Mouse (Mus musculus) intestine, embryonic 14.5 days (tissue): Measurements from ENCODE around the gene Lrfn2. TPM values are rescaled to one million over a fixed set of nuclear protein-coding genes. Genes with fewer than 3 reads are reported as not detected.

ENCODE experiments used
- ATAC-seq: fragments of 200-750 bp; cut with Nextera tagmentation; replicated peaks from 2 replicates; pipeline ENCODE4 v1.8.0; 2017; ENCODE audit warnings: low read depth, moderate number of reproducible peaks, moderate TSS enrichment, moderate library complexity; ENCODE audit not compliant: low FRiP score, low TSS enrichment
- DNase-seq: peaks from one replicate; pipeline ENCODE4 v3.0.0-alpha.2; 2018; ENCODE audit warnings: low spot score
- H3K27ac ChIP-seq: fragments of 300-500 bp; sonication (generic); 2 replicates; pipeline ENCODE4 v1.5.1; 2014; ENCODE audit warnings: low read depth, mild to moderate bottlenecking, control low read depth
- H3K27me3 ChIP-seq: fragments of 300-500 bp; sonication (generic); replicated peaks from 2 replicates; pipeline ENCODE4 v1.6.1; 2014; ENCODE audit warnings: low read length, control low read depth; ENCODE audit not compliant: control insufficient read depth, insufficient read depth
- H3K36me3 ChIP-seq: fragments of 300-500 bp; sonication (generic); 2 replicates; pipeline ENCODE4 v1.6.1; 2014; ENCODE audit warnings: low read length, control low read depth; ENCODE audit not compliant: control insufficient read depth, insufficient read depth
- H3K4me1 ChIP-seq: fragments of 300-500 bp; sonication (generic); replicated peaks from 2 replicates; pipeline ENCODE4 v1.6.1; 2014; ENCODE audit warnings: low read length, control low read depth, mixed read lengths; ENCODE audit not compliant: control insufficient read depth, insufficient read depth
- H3K4me2 ChIP-seq: fragments of 300-500 bp; sonication (generic); 2 replicates; pipeline ENCODE4 v1.6.1; 2014; ENCODE audit warnings: low read length
- H3K4me3 ChIP-seq: fragments of 300-500 bp; sonication (generic); 2 replicates; pipeline ENCODE4 v1.5.1; 2014; ENCODE audit warnings: low read depth, low read length, control low read depth, mixed read lengths
- H3K9ac ChIP-seq: fragments of 300-500 bp; sonication (generic); 2 replicates; pipeline ENCODE4 v1.6.1; 2014; ENCODE audit warnings: mild to moderate bottlenecking, low read length
- H3K9me3 ChIP-seq: fragments of 300-500 bp; sonication (generic); 2 replicates; pipeline ENCODE4 v1.6.1; 2016; ENCODE audit warnings: low read length, control low read depth; ENCODE audit not compliant: control insufficient read depth
- WGBS: fragments of 180-500 bp; shearing (Covaris S2); extraction: QIAGEN DNeasy Blood & Tissue Kit; methylation state at CpG from one replicate; pipeline ENCODE4 v1.1.7; 2014; 5-methylcytosine and 5-hydroxymethylcytosine counted together
- polyA plus RNA-seq: library from polyadenylated mRNA; unstranded; fragments of >200 nt; fragmentation: Nextera tagmentation; extraction: Ambion mirVana; gene quantifications from 2 replicates; pipeline ENCODE4 v1.2.1, GENCODE M21; 2014

Gene Lrfn2
- polyA plus RNA-seq, 1 experiment from 2014 or later = 0.61 TPM

- H3K27ac ChIP-seq = peak overlapping the region; percentile 59; the same call in 1 of the 2 replicates
- no peak overlapping the region for H3K9ac ChIP-seq
- peak; percentile 55 for DNase-seq
- no peak for ATAC-seq
- WGBS = 35% methylated on average over 4 of the region's 4 CpGs
- H3K4me3 ChIP-seq = no peak overlapping the region
- no peaks in the 10 kb centered on the region for H3K27me3 ChIP-seq
- H3K4me2 ChIP-seq = no peak overlapping the region
- no peaks in the 10 kb centered on the region for H3K36me3 ChIP-seq
- H3K9me3 ChIP-seq = no peaks in the 10 kb centered on the region
- H3K4me1 ChIP-seq = peaks cover 15% of the 10 kb centered on the region
Observed at GRCm38 (mm10) chr17:48975055-48975454, 42.9 kb downstream of the Lrfn2 start.

DNA sequence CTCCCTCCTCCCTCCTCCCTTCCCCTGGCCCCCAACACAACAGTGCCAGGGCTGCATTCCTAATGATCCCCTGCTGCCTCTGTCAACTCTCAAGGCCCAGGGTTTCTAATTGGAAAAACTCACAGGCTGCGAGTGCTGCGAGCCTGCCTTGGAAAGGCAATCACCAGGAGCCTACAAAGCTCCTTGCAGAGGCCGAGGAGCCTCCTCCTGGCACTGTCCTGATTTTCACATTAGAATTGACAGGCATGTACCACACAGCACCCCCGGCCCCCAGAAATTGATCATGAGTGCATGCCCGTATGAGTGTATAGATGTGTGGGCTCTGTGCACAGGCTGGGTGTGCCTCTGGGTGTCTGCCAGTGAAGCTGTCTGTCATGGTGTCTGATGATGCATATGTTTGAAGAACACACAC lies 44.4 kb downstream of the Lrfn2 start:
- no peak for DNase-seq

DNA sequence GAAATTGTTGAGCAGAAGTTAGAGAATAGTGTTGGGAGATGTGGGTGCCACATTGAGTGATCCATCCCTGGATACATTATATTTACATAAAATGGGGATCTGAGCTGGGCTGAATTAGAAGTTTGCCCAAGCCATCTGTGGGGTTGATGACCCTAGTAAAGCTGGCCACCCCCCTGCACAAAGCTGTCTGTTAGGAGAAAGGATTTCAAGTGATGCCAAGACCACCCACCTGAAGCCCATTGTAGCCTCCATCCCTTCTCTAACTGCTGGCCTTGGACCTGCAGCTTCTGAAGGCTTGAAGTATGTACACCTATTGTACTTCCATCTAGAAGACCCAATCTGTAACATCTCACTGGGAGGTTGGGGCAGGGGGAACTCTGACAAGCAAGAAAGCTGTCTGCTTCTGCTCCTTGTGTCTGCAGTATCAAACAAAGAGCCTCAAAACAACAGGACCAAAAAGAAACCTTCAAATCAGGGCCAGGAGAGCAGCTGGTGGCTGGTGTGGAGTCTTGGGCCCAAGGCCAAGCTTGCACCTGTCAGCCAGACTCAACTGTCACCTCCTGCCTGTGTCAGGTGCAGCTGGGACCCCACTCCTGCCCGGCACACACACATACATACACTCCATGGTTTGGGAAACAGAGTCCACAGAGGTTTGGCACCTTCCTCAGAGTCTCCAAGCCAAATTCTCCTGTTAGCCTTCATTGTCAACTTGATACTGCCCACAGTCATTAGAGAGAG lies 63.2 kb downstream of the Lrfn2 start:
- no peak overlapping the region for H3K4me3 ChIP-seq
- ATAC-seq = no peak
- H3K27ac ChIP-seq = no peak overlapping the region
- no peaks in the 10 kb centered on the region for H3K36me3 ChIP-seq
- H3K9ac ChIP-seq = no peak overlapping the region
- 67% methylated on average over 1 of the region's 1 CpGs for WGBS
- H3K4me2 ChIP-seq = no peak overlapping the region
- H3K9me3 ChIP-seq = no peaks in the 10 kb centered on the region
- H3K27me3 ChIP-seq = no peaks in the 10 kb centered on the region
- peaks cover 10% of the 10 kb centered on the region; the same call in 1 of the 2 replicates for H3K4me1 ChIP-seq
- no peak for DNase-seq

More for the DNA sequence above, 44.4 kb downstream of the Lrfn2 start:
- Histone ChIP-seq H3K27me3 (no peaks in the 10 kb centered on the region), H3K9ac (no peak overlapping the region), H3K9me3 (no peaks in the 10 kb centered on the region), H3K4me2 (no peak overlapping the region), H3K4me3 (no peak overlapping the region), H3K27ac (no peak overlapping the region), H3K36me3 (no peaks in the 10 kb centered on the region), H3K4me1 (peaks cover 10% of the 10 kb centered on the region; the same call in 1 of the 2 replicates)
- ATAC-seq = no peak
- 61% methylated on average over 5 of the region's 5 CpGs for WGBS

DNA sequence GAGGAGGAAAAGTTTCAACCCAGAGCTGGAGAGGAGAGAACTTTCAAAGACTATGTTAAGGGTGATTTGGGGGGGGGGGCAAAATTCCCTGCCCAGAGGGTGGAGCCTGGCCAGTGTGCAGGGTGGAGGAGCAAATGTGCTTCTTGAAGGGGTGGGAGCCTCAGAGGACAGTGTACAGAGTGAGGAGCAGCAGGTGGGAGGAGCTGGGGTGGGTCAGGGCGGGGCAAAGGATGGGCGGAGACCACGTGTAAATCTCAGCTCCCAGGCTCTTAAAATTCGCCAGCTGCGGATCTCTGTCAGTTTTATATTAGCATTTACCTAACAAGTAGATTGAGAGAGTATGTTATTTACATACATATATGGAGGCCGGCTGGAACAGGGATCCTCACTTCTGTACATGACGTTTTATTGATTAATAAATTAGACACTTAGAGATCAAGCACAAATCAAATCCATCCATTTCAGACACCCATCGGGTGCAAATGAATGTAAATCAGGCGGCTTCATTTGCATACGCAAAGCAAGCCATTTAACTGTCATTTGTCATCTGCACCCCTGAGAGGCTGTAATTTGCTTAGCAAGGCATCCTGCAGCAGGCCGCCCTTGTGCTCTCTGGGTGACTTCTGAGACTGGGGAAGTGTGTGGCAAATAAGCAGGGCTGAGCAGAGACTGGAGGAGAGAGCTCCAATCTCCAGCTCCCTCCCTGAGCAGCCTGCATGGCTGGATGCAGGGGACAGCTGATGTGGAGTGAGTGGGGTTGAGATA lies 67.5 kb downstream of the Lrfn2 start:
- DNase-seq (no peak), ATAC-seq (peak; percentile 58; the same call in 1 of the 2 replicates)
- Histone ChIP-seq H3K9me3 (0 out of 2 replicates have a peak, but pooled peaks cover 2% of the 10 kb centered on the region), H3K27me3 (no peaks in the 10 kb centered on the region), H3K4me3 (no peak overlapping the region), H3K9ac (no peak overlapping the region), H3K4me1 (peaks cover 10% of the 10 kb centered on the region; the same call in 1 of the 2 replicates), H3K27ac (no peak overlapping the region), H3K36me3 (no peaks in the 10 kb centered on the region), H3K4me2 (peak overlapping the region; percentile 4; the same call in 1 of the 2 replicates)
- WGBS = 5% methylated on average over 11 of the region's 11 CpGs

DNA sequence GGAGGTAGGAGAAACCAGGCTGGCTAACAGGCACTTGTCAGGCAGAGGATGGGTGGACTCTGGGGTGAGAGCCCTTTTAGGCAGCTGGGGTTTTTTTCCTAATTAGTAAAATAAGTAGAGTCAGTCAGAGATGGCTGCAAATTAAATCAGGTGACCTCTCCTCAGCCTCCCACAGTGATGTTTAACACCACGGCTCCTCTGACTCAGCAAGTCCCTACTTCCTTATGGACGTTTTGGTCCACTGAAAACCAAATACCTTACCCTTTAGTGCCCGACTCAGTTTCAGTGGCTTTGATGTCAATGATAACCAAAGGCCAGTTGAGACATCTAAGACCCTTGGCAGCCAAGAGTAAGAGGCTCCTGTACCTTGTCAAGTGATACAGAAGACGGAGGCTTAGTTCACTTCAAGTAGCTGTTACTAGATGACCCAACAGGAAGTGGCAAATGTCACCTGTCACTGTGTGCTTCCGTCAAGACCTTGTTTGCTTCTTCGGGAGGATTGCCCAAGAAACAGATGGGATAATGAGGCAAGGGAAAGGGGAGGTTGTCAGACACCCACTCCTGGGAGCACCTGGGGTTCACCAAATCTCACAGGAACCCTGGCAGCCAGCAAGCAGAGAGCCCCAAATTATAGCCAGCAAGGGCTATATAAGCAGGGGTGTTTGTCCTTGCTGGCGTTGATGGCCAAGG lies 77.3 kb downstream of the Lrfn2 start:
- Histone ChIP-seq H3K27me3 (no peaks in the 10 kb centered on the region), H3K4me1 (no peaks in the 10 kb centered on the region), H3K4me2 (no peak overlapping the region), H3K9ac (no peak overlapping the region), H3K27ac (no peak overlapping the region), H3K4me3 (no peak overlapping the region), H3K36me3 (no peaks in the 10 kb centered on the region), H3K9me3 (no peaks in the 10 kb centered on the region)
- ATAC-seq = no peak
- DNase-seq = no peak
- WGBS = 52% methylated on average over 7 of the region's 7 CpGs

- Histone ChIP-seq H3K4me2 (no peak overlapping the region), H3K27ac (no peak overlapping the region), H3K9me3 (no peaks in the 10 kb centered on the region), H3K4me1 (no peaks in the 10 kb centered on the region), H3K36me3 (no peaks in the 10 kb centered on the region), H3K4me3 (no peak overlapping the region), H3K9ac (no peak overlapping the region), H3K27me3 (no peaks in the 10 kb centered on the region)
- 70% methylated on average over 7 of the region's 7 CpGs for WGBS
- DNase-seq (no peak), ATAC-seq (no peak)
Observed at GRCm38 (mm10) chr17:49013876-49014600, 81.9 kb downstream of the Lrfn2 start.

DNA sequence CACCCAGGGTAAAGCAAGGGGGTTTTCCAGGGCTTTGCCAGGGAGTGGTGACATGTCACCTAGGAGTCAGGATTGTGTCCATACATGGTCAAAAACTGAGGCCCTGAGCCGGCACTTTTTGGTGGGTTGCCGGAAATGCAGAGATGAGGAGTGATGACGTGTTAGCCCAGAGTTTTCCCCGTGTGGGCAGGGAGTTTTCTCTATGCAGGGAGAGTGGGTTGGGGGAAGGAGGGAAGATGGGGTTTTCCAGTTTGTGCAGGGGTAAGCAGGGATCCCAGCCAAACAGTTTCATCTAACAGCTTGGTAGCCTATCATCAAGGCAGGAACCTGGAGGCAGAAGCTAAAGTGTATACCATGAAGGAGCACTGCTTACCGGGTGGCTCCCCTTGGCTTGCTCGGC lies 83.2 kb downstream of the Lrfn2 start:
- Histone ChIP-seq H3K36me3 (no peaks in the 10 kb centered on the region), H3K9me3 (no peaks in the 10 kb centered on the region), H3K27ac (no peak overlapping the region), H3K4me1 (no peaks in the 10 kb centered on the region), H3K9ac (no peak overlapping the region), H3K27me3 (no peaks in the 10 kb centered on the region), H3K4me2 (no peak overlapping the region), H3K4me3 (no peak overlapping the region)
- DNase-seq (no peak), ATAC-seq (no peak)
- WGBS = 91% methylated on average over 6 of the region's 6 CpGs

- Histone ChIP-seq H3K9me3 (no peaks in the 10 kb centered on the region), H3K4me1 (no peaks in the 10 kb centered on the region), H3K4me3 (no peak overlapping the region), H3K36me3 (no peaks in the 10 kb centered on the region), H3K4me2 (no peak overlapping the region), H3K27ac (no peak overlapping the region), H3K27me3 (no peaks in the 10 kb centered on the region), H3K9ac (no peak overlapping the region)
- 92% methylated on average over 6 of the region's 6 CpGs for WGBS
- DNase-seq (no peak), ATAC-seq (no peak)
Observed at GRCm38 (mm10) chr17:49016229-49016628, 84.0 kb downstream of the Lrfn2 start.
